In genomic region chr1:191955101-191955500, GRCm38 (mm10) we compare ENCODE assay signal across 7 mouse cellular contexts. TPM values are rescaled to one million over a fixed set of nuclear protein-coding genes. Genes with fewer than 3 reads are reported as not detected.
A peak's percentile ranks its signal among the peaks of the same experiment; 100 is the strongest.
DNase-seq lines count a peak whose midpoint lies in the region; ATAC-seq lines count a peak whose summit lies in the region.

No protein-coding gene starts in this region.

- no peaks in the 10 kb centered on the region for H3K9me3 ChIP-seq in lung, embryonic 15.5 days
- no peaks in the 10 kb centered on the region for H3K9me3 ChIP-seq in midbrain, embryonic 15.5 days

- no peak overlapping the region for H3K9ac ChIP-seq in lung, embryonic 15.5 days
- H3K9ac ChIP-seq in midbrain, embryonic 15.5 days = no peak overlapping the region

- H3K4me2 ChIP-seq in lung, embryonic 15.5 days = no peak overlapping the region
- H3K4me2 ChIP-seq in midbrain, embryonic 15.5 days = no peak overlapping the region

- peak overlapping the region; percentile 76 for H3K27ac ChIP-seq in lung, embryonic 15.5 days
- H3K27ac ChIP-seq in midbrain, embryonic 15.5 days = no peak overlapping the region

- no peaks in the 10 kb centered on the region for H3K36me3 ChIP-seq in lung, embryonic 15.5 days
- H3K36me3 ChIP-seq in midbrain, embryonic 15.5 days (replicated peaks) = no peaks in the 10 kb centered on the region

- ATAC-seq in activated CD4-positive, CD25-positive, alpha-beta regulatory T cell, adult 4 months = peak; percentile 56
- peak; percentile 87 to 96 for ATAC-seq in hematopoietic stem cell, adult 5-6 weeks (replicated peaks in 1 of 2; ENCODE audit: insufficient read depth in 1 of 2, low FRiP score in 2 of 2, low TSS enrichment in 1 of 2, low read depth in 1 of 2, poor library complexity in 2 of 2, severe bottlenecking in 2 of 2)
- peak; percentile 66 for ATAC-seq in lung, embryonic 15.5 days (ENCODE audit: borderline replicate concordance, extremely low read depth, low FRiP score, low TSS enrichment)
- no peak for ATAC-seq in midbrain, embryonic 15.5 days (replicated peaks)

- H3K27me3 ChIP-seq in lung, embryonic 15.5 days = no peaks in the 10 kb centered on the region
- no peaks in the 10 kb centered on the region for H3K27me3 ChIP-seq in midbrain, embryonic 15.5 days (replicated peaks)

- H3K4me1 ChIP-seq in lung, embryonic 15.5 days = peaks cover 9% of the 10 kb centered on the region; the same call in 1 of the 2 replicates
- no peaks in the 10 kb centered on the region for H3K4me1 ChIP-seq in midbrain, embryonic 15.5 days

- WGBS in lung, embryonic 15.5 days = 51% methylated on average over 3 of the region's 3 CpGs
- 63% methylated on average over 3 of the region's 3 CpGs for WGBS in midbrain, embryonic 15.5 days

- no peak overlapping the region for H3K4me3 ChIP-seq in lung, embryonic 15.5 days
- H3K4me3 ChIP-seq in midbrain, embryonic 15.5 days = no peak overlapping the region

- peak; percentile 15 to 26 for DNase-seq in CD8-positive naive resting alpha-beta T cell, adult 2 months (ENCODE audit: low read depth in 2 of 2, low spot score in 2 of 2)
- no peak for DNase-seq in urinary bladder, adult 18-20 months (ENCODE audit: low spot score in 2 of 2)
- DNase-seq in layer of hippocampus, adult 11-12 months (ENCODE audit: low spot score) = no peak

RNA-seq across cellular contexts. Expression of gene Rd3, which starts 22.1 kb away (rescaled TPM):
- polyA plus RNA-seq in activated CD4-positive, CD25-positive, alpha-beta regulatory T cell, adult 4 months (2017; shearing (Covaris generic)) = under 1 TPM; 0.37 to 0.63 TPM
- not detected in 2 replicates for total RNA-seq in hematopoietic stem cell, adult 5-6 weeks (2017)
- 1.3 and 2.8 TPM in 2 replicates for polyA plus RNA-seq in lung, embryonic 15.5 days (2015; fragmentation: Nextera tagmentation; extraction: Ambion mirVana)
- 2.9 and 3.1 TPM in 2 replicates for polyA plus RNA-seq in midbrain, embryonic 15.5 days (2015; fragmentation: Nextera tagmentation; extraction: Ambion mirVana)

RNA-seq across cellular contexts. Expression of gene Slc30a1, which starts 48.5 kb away (rescaled TPM):
- polyA plus RNA-seq in activated CD4-positive, CD25-positive, alpha-beta regulatory T cell, adult 4 months (2017; shearing (Covaris generic)) = 1 to 10 TPM; 1.2 to 1.4 TPM
- total RNA-seq in hematopoietic stem cell, adult 5-6 weeks (2017) = 5.7 and 6.5 TPM in 2 replicates
- polyA plus RNA-seq in lung, embryonic 15.5 days (2015; fragmentation: Nextera tagmentation; extraction: Ambion mirVana) = 3.1 and 3.2 TPM in 2 replicates
- polyA plus RNA-seq in midbrain, embryonic 15.5 days (2015; fragmentation: Nextera tagmentation; extraction: Ambion mirVana) = 3.7 and 4.3 TPM in 2 replicates

Comparison
In these comparisons a context has a peak if more than half of its experiments do, and no peak if none do; other contexts are left out.
1. DNase-seq: peak in CD8-positive naive resting alpha-beta T cell, adult 2 months (2 of 2); none in urinary bladder, adult 18-20 months (0 of 2) and layer of hippocampus, adult 11-12 months (single experiment).